Mouse (Mus musculus) cerebellum, adult 11-12 months (tissue): Measurements from ENCODE around the gene Pomgnt2.

Source experiments
- DNase-seq: peaks from one replicate; pipeline ENCODE4 v3.0.0; 2022

Gene Pomgnt2

DNA sequence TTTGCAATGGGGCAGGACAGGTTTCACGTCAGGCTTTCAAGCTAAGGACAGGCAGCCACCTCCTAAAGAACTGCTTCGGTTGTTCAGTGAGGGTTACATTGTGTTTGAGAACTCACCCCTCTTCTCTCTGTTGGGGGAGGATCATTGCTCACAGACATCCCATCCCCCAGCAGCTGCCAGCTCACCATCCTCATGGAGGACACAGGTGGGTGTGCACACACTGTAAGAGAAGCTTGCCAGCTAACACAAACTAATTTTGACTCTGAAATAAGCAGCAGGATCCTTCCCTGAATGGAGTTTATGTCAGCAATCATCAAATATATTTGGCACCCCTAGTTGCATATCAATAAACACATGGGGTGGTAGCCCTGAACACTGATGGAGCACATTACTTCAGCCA lies 15.9 kb upstream of the Pomgnt2 start:
- DNase-seq, result no peak

DNA sequence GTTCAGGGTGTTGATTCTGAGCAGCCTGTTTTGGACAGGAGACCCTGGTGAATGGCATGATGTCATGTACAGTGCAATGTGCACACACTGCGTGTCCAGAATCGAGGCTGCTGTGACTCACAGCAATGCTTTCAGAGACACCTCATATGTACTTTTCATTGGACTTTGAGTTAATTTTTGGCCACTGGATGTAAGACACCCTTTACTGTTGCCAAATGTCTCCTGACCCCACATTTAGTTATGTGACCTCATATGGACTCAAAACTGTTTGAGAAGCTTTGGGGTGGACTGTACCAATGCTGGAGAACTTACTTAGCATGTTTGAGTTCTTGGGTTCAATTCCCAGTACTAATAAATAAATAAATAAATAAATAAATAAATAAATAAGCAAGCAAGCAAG lies 13.8 kb upstream of the Pomgnt2 start:
- DNase-seq, result no peak

DNA sequence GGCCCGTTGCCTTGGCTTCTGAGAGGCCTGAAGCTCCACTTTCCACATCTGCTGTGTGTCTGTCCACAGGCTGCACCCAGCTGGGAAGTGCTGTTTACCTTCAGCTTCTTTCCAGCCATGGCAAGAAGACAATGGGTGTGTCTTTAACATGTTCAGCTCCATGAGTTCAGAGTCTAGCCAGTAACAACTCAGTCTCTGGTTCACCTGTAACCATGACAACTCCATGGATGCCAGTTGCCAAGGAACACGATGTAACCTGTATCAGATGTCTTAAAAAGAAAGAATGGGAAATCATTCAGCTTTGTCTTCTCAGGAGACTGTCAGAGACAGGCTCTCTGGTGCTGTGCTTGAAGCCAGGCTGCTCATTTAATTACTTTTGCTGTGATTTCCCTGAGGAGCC lies 12.0 kb upstream of the Pomgnt2 start:
- DNase-seq, result no peak

DNA sequence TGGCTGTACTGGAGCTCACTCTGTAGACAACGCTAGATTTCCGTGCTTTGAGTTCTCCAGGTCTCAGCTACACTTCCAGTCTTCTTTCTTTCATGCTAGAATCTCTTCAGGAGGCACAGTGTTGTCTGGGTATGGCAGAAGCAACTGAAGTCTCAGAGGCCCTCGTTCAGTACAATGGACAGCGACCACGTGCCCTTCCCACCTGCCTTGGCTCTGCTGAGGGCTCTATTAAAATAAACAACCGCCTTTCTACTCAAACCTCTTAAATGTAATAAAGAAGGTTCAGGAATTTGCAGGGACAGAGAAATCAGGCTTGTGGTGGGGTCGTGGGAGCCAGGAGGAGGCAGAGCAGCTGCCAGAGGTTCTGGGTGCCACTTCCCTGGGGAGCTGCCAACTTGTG lies 9.7 kb upstream of the Pomgnt2 start:
- no peak for DNase-seq

DNA sequence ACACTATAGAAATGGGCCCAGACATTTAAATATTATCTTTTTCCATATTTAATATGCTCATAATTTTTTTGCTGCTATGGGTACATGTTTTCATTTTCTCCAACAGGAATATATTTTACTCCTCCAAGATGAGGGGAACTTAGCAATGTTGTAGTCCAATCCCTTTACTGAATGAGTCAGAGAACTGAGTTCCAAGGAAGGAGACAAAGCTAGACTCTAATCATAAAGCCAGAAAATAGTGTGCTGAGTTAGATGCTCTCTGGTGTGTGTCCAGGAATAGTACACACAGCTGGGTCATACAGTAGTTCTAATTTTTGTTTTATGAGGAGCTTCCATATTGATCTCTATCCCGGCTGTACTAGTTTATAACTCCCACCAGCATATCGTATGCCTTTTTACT lies 9.3 kb upstream of the Pomgnt2 start:
- DNase-seq, result no peak

DNA sequence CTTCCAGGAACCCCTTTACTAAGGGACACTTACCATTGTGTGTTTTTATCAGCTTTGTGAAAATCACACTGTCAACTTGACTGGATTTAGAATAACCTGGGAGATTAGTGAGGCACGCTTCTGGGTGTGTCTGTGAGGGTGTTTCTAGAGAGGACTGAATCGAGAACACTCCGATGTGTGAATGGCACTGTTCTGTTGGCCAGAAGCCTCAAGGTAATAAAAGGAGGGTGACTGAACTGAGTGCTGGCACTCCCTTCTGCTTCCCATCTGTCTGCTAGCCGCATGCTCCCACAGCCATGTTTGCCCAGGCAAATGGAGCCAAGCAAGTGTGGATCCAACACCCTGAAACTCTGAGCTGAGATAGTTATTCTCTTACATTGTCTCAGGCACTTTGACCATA lies 1.1 kb upstream of the Pomgnt2 start:
- DNase-seq, result no peak

DNA sequence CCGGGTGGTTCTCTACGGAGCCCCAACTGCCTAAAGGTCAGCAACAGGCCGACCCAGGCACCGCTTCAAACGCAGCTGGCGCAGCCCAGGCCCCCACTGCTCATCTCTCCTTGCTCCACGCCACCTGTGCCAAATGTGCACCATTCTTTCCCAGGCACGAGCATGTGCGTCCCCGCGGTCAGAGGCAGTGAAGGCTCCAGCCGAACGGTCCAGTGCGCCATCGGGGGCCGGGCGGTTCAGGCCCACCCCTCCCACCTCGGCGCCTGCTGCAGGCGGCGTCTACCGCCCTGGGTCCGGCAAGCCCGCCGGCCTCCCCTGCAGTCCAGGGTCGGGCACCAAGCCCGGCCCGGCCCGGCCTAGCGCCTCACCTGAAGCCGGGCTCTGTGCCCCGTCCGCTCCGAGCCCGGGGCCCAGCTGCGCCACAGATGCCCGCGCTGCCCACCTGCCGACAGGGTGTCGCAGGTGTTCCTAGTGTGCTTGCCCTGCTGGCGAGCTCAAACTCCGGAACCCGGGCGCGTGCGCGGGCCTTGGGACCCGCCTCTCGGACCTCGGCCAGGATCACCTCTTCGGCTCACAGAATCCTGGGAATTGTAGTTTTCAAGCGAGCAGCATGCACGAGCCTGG lies 1.3 kb downstream of the Pomgnt2 start:
- DNase-seq, result peak; percentile 92

DNA sequence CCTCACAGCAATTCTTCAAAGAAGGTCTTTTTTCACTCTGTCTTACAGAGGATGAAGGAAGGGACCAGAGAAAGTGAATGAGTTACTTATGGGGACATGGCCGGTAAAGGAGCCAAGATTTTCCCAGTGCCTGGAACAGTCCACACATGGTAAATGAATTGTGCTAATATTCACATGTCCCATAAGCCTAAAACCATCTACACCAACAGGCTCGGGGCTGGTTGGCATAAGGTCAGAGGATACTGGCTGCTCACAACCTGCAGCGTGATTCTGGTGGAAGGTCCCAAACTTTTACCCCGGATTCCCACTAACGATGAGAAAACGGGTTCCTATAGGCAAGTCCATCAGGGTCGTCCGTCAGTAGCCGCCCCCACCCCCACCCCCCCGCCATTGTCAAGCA lies 1.8 kb downstream of the Pomgnt2 start:
- DNase-seq, result no peak

DNA sequence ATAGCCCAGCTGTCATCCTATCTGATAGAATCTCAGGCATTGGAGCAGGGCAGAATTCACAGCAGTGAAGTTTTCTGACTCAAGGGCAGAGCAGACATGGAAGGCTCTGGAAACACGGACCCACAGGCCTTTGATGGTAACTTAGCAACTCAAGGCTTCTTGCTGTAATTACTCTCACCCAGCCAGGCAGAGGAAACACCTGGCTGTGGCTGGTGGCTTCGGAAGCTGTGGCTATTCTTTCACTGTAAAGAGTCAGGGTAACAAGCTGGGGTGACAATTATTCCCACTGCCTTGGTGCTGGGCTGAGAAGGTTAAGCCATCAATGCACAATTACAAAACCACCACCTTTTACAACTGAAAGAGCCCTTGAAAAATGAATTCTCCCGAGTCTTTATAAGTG lies 3.9 kb downstream of the Pomgnt2 start:
- DNase-seq, result no peak

DNA sequence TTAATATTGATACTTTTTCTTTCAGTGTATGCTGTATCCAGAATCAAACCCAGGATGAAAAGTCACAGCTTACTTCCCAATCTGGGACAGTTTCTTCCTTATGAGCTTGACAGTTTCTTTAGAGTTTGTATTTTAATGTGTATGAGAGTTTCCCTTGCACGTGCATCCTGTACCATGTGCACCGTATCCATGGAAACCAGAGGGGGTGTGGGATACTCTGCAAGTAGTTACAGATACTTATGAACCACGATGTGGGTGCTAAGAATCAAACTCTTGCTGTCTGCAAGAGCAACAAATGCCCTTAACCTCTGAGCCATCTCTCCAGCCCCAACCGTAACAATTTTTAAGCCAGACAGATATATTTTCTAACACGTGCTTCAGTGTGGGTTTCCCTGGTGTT lies 5.9 kb downstream of the Pomgnt2 start:
- no peak for DNase-seq

DNA sequence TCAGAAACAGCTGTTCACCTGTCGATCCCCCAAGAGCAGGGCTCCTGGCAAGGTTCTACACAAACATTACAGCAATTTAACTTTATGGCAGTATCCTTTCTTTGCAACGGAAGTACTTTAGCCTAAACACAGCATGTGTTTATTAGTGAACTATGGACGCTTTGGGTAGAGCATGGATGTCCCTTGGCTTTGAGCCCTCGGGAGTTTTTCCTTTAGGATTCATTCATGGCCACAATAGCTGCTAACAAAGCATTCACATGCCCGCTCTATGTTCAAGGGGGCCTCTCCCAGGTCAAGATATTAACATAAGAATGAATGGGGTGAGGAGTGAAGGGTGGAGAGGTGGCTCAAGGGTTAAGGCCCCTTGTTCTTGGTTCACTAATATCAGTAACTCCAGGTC lies 7.4 kb downstream of the Pomgnt2 start:
- no peak for DNase-seq

DNA sequence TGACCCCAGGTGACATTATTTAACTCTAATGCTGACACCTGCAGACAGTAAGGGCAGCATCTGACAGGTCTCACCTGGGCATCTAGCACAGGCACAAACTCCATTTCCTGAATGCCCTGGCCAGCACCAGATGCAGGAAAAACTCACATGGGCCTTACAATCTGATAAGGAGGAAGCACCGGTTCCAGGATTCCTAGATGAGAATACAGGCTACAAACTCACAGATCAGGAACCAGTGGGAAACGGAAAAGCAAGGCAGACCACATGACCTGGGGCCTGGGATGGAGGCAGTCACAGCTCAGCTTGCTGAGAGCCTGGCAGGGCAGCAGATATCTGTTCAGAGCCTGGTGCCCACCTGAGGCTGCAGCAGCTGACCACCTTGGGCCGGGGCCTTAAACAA lies 8.0 kb downstream of the Pomgnt2 start:
- DNase-seq, result no peak

DNA sequence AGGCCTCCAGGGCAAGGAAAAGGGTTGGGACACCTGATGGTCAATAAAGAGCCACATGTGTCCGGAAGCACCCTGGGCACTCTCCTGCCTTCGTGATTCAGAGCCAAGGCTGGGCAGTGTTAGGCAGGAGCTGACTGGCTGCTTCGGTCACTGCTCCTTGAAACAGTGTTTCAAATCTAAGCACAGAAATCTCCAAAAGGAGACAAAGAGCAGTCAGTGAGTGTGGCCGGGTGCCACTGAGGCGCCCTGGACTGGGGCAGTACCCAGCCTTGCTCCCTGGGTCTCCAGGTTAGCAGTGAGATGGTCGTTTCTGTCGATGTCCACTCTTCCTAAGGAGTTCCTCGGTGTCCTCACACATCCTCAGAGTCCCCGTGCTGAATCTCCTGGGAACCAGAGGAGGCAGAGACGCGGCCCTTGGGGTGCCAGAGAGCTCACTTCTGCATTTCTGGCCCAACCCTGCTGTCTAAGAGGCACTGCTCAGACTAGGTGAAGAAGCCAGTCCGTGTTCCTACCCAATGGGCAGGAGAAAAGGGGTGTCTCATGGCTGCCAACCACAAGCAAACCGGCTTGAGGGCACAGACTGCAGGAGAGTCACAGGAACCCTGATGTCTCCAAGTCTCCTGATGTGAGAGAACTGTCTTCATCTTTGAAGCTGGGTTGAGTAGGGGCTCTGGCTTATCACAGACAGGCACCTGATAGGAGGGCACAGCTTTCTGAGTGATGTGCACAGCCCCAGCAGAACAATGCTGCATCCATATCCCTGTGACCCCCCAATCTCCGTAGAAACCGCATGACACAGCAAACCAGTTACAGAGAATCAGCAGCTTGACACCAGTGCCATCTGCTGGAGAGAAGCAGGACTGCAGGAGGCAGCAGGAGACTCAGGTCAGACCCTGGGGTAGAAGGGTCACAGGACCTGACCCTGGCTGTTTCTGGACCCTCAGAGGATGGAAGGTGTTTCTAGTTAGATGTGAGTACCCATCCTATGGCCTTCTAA lies 12.1 kb downstream of the Pomgnt2 start:
- DNase-seq, result peak; percentile 70

DNA sequence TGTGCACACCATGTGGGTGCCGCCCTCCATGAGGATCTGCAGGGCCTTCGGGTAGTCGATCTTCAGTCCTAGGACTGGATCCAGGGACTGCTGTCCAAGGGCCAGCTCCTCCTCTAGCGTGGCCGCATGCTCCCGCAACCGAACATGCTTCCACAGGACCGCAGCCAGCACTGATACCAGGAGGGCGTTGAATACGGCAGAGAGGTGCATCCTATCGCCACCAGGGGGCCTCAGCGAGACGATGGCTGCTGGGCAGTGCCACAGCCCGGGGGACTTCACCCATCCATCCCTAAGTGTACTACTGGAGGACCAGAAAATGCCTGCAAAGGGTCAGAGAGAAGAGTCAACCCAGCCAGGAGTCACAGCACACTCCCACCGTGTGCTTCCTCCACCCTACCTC lies 13.4 kb downstream of the Pomgnt2 start:
- DNase-seq, result peak; percentile 87

DNA sequence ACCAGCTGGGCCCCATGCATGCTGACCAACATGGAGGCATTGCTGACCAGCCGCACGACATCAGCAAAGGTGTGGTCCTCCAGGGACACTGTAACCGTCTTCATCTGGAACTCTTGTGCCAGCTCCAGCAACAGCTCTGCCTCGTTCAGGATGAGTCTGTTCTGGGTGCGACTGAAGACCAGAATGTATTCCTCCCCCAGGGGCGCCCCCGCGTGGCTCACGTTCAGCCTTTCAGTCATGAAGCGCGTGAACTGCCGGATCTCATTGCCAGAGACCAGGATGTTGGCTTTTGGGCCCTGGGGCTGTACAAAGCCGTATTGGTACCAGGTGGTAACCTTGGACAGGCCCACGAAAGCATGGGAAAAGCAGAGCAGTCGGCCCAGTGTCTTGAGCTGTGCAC lies 14.2 kb downstream of the Pomgnt2 start:
- DNase-seq, result peak; percentile 36

DNA sequence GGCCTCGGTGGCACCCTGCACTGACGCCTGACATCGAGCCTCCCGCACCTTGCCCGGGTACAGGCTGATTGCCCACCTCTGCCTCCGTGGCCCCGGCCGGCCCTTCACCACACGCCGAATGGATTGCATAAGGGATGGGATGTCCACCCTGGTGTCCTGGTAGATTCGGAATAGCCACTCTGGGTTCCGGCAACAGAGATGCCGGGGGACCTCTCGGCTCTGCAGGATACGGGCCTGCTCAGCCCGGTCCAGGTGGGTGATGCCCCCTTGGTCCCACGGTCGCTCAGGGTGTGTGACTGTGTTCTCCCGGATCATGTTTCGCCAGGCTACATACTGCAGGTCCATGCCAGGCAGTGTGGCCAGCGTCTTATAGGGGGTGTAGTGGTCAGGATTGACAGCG lies 14.7 kb downstream of the Pomgnt2 start:
- DNase-seq, result no peak

DNA sequence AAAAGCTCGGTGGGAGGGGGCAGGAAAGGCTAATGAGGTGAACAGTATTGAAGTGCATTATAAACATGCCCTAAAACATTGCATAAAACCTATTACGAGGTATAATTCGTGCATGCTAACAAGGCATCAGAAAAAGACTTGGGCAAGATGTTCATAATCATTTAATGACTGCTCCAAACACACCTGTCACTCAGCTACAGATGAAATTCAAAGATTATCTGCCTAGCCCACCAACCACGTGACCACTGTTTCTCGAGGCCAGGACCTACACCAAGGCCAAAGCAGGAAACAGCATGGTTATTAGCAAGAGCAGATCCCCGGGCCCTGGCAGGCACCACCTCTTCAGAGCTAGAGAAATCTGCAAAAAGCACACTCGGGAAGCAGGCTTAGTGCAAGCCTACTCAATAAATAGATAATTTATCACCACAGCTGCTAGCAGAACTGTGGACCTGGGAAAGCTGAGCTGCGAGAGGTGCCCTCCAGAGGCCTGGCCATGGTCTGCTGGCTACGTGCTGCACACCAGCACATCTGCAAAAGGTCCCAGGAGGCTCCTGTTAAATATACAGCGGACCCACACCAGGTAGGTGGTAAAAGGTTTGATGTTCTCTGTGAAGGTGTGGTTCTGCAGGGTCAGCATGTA lies 15.3 kb downstream of the Pomgnt2 start:
- DNase-seq, result no peak

DNA sequence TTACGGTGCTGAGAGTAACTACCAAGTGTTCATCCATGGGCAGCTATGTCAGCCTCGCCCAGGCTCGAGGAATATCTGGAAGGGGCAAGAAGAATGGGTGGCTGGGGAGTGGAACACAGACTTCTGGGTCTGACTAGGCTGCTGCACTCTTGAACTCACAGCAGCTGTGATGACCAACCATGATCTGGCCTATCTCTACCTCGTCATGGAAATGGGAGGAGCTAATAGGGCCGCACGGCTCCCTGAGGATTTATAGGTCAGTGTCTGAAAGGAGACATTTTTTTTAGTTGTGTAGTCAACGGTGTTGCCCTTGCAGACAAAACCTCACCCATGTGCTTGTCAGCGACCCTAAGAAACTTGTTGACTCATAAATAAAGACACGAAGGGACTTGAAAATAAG lies 15.9 kb downstream of the Pomgnt2 start:
- DNase-seq, result no peak

DNA sequence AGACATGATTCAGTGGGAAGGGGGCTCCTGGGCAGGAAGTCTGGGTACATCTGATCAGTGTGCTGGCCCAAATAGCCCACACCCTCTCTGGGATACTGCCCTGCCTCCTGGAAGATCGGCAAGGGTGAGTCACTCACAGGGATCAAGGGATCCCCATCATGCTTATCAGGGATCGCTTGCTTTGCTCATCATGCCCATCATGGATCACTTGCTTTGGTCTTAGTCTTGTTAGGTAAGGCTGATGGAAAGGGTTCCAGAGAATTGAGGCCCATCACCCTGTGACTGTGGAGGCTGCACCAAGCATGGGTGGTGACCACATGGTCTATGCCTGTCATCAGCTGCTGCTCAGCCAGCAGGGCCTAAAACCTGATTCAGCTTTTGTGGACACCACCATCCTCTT lies 21.6 kb downstream of the Pomgnt2 start:
- DNase-seq, result no peak

DNA sequence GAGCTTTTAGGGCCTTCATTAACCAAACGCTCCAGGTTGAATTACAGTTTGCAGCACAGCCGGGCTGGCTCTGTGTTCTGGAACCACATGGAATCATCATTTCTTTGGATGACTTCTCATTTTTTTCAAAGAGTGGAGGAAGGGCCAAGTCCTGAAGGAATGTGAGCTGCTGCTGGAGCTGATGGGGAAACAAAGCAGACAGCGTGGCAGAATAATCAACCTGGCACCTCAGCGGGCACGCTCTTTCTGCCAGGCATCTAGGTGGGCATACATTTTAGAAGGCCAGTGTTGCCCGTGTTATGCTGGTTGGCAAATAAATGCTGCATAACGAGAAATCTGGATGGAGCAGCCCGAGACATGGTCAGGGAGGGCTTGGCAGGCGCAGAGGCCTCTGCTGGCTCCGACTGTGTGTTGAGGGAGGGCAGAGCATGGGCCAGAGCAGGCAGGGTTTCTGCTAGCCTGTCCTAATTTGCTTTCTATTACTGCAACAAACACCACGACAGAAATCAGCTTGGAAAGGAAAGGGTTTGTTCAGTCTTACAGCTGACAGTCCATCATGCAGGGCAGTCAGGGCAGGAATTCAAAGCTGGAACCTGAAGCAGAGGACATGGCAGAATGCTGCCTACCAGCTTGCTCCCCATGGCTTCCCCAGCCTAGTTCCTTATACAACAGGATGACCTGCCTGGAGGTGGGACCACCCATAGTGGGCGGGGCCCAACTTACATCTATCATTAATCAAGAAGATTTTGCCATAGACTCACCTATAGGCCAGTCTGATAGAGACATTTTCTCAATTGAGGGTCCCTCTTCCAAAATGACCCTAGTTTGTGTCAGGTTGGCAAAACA lies 22.5 kb downstream of the Pomgnt2 start:
- peak; percentile 81 for DNase-seq

DNA sequence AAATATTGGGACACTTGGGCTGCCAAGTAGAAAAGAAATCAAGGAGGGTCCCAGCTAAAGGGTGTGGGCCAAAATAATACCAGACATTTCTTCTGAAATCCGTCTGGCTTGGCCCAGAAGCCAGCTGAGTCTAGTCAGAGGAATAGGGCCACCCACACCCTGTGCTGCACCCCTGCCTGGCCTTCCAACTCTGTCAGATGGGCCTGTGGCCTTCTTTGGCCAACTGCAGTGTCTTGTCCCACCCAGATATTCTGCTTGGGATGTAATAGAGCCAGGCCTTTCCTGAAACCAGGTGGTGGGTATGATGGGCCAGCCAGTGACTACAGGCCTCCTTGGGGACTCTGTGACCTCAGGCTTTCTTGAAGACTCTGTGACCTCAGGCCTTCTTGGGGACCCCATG lies 23.7 kb downstream of the Pomgnt2 start:
- no peak for DNase-seq

DNA sequence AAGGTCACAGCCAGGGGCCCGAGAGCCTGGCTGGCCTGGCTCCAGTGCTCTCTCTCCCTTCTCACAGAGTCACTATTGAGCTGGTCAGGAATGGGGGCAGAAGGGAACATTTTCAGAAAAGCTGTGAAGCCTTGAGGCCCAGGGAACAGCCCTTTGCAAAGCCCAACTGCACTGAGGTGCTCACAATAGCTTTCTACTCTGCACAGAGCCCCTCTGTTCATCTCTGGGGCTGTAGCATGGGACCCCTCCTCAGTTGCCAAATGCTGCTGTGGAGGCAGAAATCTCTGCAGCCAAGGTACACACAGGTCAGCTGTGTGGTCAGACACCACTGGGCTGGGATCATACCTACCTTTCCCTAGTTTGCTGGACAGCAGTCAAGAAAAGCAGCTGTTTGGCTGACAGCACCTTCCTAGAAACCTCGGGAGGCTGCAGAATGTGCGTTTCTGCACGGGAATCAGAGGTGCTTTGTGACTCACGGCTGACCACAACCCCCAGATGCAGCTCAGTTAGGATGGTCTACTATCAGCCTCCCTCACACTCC lies 27.0 kb downstream of the Pomgnt2 start:
- DNase-seq, result no peak

DNA sequence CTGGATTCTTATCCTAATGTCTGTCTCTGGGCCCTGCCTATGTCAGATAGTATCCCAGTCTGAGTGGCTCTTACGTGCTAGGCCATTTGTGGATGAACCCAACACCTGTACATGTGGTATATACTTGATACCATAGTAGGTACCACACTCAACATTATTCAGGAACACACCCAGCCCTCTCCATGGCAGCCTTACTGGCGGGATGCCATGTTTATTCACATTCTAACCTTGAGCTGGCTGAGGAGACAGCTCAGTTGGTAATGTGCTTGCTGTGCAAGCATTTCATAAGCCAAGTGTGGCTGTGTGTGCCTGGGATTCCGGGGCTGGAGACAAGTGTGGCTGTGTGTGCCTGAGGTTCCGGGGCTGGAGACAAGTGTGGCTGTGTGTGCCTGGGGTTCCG lies 28.7 kb downstream of the Pomgnt2 start:
- DNase-seq, result no peak
